Mouse (Mus musculus) CH12.LX (cell line): Measurements from ENCODE around the gene Sfmbt1.

Experiments used
- CTCF ChIP-seq, 2 experiments: IDR thresholded peaks in 1 of 2; conservative IDR thresholded peaks in 1 of 2; 2 replicates each; pipeline ENCODE4 v1.5.1; 2011 to 2012; ENCODE audit warnings: low read depth in 2 of 2, low read length in 2 of 2, improper control_type of control experiment in 1 of 2, inconsistent platforms in 1 of 2, mild to moderate bottlenecking in 1 of 2, moderate library complexity in 1 of 2
- EP300 ChIP-seq: IDR thresholded peaks from 2 replicates; pipeline ENCODE4 v1.6.1; 2011; ENCODE audit warnings: low read length, improper control_type of control experiment
- JUND ChIP-seq: conservative IDR thresholded peaks from 2 replicates; pipeline ENCODE4 v1.6.1; 2011; ENCODE audit warnings: low read depth, low read length, improper control_type of control experiment
- MEF2A ChIP-seq: IDR thresholded peaks from 2 replicates; pipeline ENCODE4 v1.6.1; 2014; ENCODE audit warnings: low read depth, mild to moderate bottlenecking, inconsistent platforms, low read length, improper control_type of control experiment, borderline replicate concordance
- POLR2A ChIP-seq: IDR thresholded peaks from 2 replicates; pipeline ENCODE4 v1.6.1; 2011; ENCODE audit warnings: low read depth, mild to moderate bottlenecking, improper control_type of control experiment, low read length
- TBP ChIP-seq: conservative IDR thresholded peaks from 2 replicates; pipeline ENCODE4 v1.6.1; 2011; ENCODE audit warnings: low read depth, low read length, improper control_type of control experiment
- ZKSCAN1 ChIP-seq: IDR thresholded peaks from 2 replicates; pipeline ENCODE4 v1.6.1; 2012; ENCODE audit warnings: low read depth, inconsistent platforms, low read length, improper control_type of control experiment, borderline replicate concordance
- ZNF384 ChIP-seq: IDR thresholded peaks from 2 replicates; pipeline ENCODE4 v1.6.1; 2012; ENCODE audit warnings: low read depth, low read length, improper control_type of control experiment, inconsistent platforms

GRCm38 (mm10) chr14:30843701-30844100 is 129.1 kb downstream of the Sfmbt1 start:
- TF ChIP-seq TBP (no peak), MEF2A (no peak), JUND (no peak), CTCF (conservative IDR thresholded peaks at IDR 0.05 in 1 of 2, IDR thresholded peaks at IDR 0.05 in 1 of 2; ENCODE audit: low read depth in 2 of 2, low read length in 2 of 2) (no peak), EP300 (no peak), ZKSCAN1 (no peak), ZNF384 (no peak), POLR2A (no peak)
